Mouse (Mus musculus): ENCODE measurements around the gene Rpe. TPM values are rescaled to one million over a fixed set of nuclear protein-coding genes. Genes with fewer than 3 reads are reported as not detected.

Rpe gene
- polyA plus RNA-seq, 1 experiment from 2014 or later, result 18.1 TPM

DNA sequence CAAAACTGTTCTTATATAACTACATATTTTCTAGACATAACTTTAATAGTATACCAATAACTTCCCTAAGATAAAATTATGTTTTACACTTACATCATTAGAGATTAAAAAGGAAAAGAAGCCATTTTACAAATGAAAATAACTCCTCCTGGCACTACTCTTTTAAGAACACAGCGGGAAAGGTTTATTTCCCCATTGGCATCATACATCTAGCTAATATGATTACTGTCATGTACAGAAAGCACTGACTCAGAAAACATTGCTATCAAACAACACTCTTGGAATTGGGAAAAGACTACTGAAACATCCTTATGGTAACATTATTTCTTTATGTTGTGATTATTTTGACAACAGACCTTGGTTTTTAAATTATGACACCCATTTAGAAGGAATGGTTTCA, 68.1 kb downstream of the Rpe start:
- no peaks in the 10 kb centered on the region for H3K27me3 ChIP-seq (ENCODE audit: insufficient read depth, low read length)
- no peak overlapping the region for H3K4me3 ChIP-seq (ENCODE audit: low read depth, low read length)
- DNase-seq (no peak), ATAC-seq (no peak)
- no peak overlapping the region for H3K4me2 ChIP-seq (ENCODE audit: low read depth, low read length)
- WGBS (ENCODE audit: insufficient replicate concordance), result 96% methylated on average over 1 of the region's 1 CpGs
- no peak overlapping the region for H3K9ac ChIP-seq (replicated peaks)
- no peak overlapping the region for H3K27ac ChIP-seq (ENCODE audit: low read depth)
- TF ChIP-seq CTCF (IDR thresholded peaks at IDR 0.05; ENCODE audit: low read depth) (no peak), EP300 (IDR thresholded peaks at IDR 0.05; ENCODE audit: low read depth) (no peak)
- H3K4me1 ChIP-seq (ENCODE audit: insufficient read depth), result no peaks in the 10 kb centered on the region
- no peaks in the 10 kb centered on the region for H3K9me3 ChIP-seq (ENCODE audit: low read length)
- H3K36me3 ChIP-seq (replicated peaks; ENCODE audit: insufficient read depth, low read length), result peaks cover 30% of the 10 kb centered on the region

Other genes starting within 250 kb of the Rpe start
- gene Unc80, start 232.5 kb upstream of the Rpe start, polyA plus RNA-seq (2015; fragmentation: Nextera tagmentation; extraction: Ambion mirVana), result 0.04 TPM in 1 of 2 replicates, not detected in the other
- gene Kansl1l, start 116.7 kb downstream of the Rpe start, polyA plus RNA-seq (2015; fragmentation: Nextera tagmentation; extraction: Ambion mirVana), result 4.5 and 4.8 TPM in 2 replicates
- 380 and 392 TPM in 2 replicates for gene Acadl, start 162.4 kb downstream of the Rpe start, polyA plus RNA-seq (2015; fragmentation: Nextera tagmentation; extraction: Ambion mirVana)
- 6.0 and 153 TPM in 2 replicates for gene Myl1, start 244.6 kb downstream of the Rpe start, polyA plus RNA-seq (2015; fragmentation: Nextera tagmentation; extraction: Ambion mirVana)

All from liver, postnatal 0 days (tissue).